Mouse (Mus musculus) intestine, embryonic 14.5 days (tissue): ENCODE results near the gene Grb2. TPM values are rescaled to one million over a fixed set of nuclear protein-coding genes. Genes with fewer than 3 reads are reported as not detected.

Experiments
- ATAC-seq: fragments of 200-750 bp; cut with Nextera tagmentation; replicated peaks from 2 replicates; pipeline ENCODE4 v1.8.0; 2017; ENCODE audit warnings: low read depth, moderate number of reproducible peaks, moderate TSS enrichment, moderate library complexity; ENCODE audit not compliant: low FRiP score, low TSS enrichment
- DNase-seq: peaks from one replicate; pipeline ENCODE4 v3.0.0-alpha.2; 2018; ENCODE audit warnings: low spot score
- H3K27ac ChIP-seq: fragments of 300-500 bp; sonication (generic); 2 replicates; pipeline ENCODE4 v1.5.1; 2014; ENCODE audit warnings: low read depth, mild to moderate bottlenecking, control low read depth
- H3K27me3 ChIP-seq: fragments of 300-500 bp; sonication (generic); replicated peaks from 2 replicates; pipeline ENCODE4 v1.6.1; 2014; ENCODE audit warnings: low read length, control low read depth; ENCODE audit not compliant: control insufficient read depth, insufficient read depth
- H3K36me3 ChIP-seq: fragments of 300-500 bp; sonication (generic); 2 replicates; pipeline ENCODE4 v1.6.1; 2014; ENCODE audit warnings: low read length, control low read depth; ENCODE audit not compliant: control insufficient read depth, insufficient read depth
- H3K4me1 ChIP-seq: fragments of 300-500 bp; sonication (generic); replicated peaks from 2 replicates; pipeline ENCODE4 v1.6.1; 2014; ENCODE audit warnings: low read length, control low read depth, mixed read lengths; ENCODE audit not compliant: control insufficient read depth, insufficient read depth
- H3K4me2 ChIP-seq: fragments of 300-500 bp; sonication (generic); 2 replicates; pipeline ENCODE4 v1.6.1; 2014; ENCODE audit warnings: low read length
- H3K4me3 ChIP-seq: fragments of 300-500 bp; sonication (generic); 2 replicates; pipeline ENCODE4 v1.5.1; 2014; ENCODE audit warnings: low read depth, low read length, control low read depth, mixed read lengths
- H3K9ac ChIP-seq: fragments of 300-500 bp; sonication (generic); 2 replicates; pipeline ENCODE4 v1.6.1; 2014; ENCODE audit warnings: mild to moderate bottlenecking, low read length
- H3K9me3 ChIP-seq: fragments of 300-500 bp; sonication (generic); 2 replicates; pipeline ENCODE4 v1.6.1; 2016; ENCODE audit warnings: low read length, control low read depth; ENCODE audit not compliant: control insufficient read depth
- WGBS: fragments of 180-500 bp; shearing (Covaris S2); extraction: QIAGEN DNeasy Blood & Tissue Kit; methylation state at CpG from one replicate; pipeline ENCODE4 v1.1.7; 2014; 5-methylcytosine and 5-hydroxymethylcytosine counted together
- polyA plus RNA-seq: library from polyadenylated mRNA; unstranded; fragments of >200 nt; fragmentation: Nextera tagmentation; extraction: Ambion mirVana; gene quantifications from 2 replicates; pipeline ENCODE4 v1.2.1, GENCODE M21; 2014

Gene Grb2
- polyA plus RNA-seq, 1 experiment from 2014 or later, result 52.3 TPM

DNA sequence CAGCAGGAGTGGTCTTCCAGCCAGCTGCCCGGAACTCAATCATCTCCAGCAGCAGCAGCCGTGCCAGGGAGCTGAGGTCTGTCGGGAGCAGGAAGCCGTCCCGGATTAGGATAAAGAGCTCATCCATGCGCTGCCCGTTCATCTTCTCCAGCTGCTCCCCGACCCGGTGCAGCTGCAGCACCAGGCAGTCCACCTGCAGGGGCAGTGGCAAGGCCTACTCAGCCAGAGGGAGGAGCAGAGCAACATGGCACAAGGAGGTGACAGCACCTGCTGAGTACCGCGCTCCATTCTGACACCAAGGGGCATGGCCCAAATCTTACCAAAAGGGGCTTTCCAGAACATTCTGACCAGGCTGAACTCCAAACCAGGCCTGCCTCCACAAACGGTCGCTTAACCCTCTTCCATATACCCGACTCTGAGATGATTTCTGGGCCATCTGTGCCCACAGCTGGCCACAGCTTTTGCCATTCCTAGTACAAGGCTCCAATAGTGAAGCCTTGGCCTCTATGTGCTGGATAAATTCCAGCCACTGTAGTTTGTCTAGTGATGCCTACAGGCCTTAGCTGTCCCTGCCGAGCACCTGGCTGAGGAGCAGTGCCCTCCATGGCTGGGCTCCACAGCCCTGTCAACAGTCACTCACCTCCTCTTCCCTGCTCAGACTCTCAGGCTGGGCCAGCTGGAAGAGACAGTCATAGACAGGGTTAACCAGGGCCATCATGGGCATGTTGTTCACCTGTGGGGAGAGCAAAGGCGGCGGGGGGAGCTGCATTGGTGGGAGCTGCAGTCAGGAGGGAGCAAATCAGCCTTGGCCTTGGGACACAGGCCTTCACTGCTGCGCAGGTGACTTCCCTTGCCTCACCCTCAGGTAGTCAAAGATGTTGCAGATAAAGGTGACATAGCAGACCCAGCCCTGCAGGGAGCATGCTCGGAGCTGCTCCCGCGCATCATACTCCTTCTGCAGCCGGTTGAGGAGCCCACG lies 99.7 kb downstream of the Grb2 start:
- Histone ChIP-seq H3K4me3 (no peak overlapping the region), H3K9me3 (no peaks in the 10 kb centered on the region), H3K27me3 (no peaks in the 10 kb centered on the region), H3K4me2 (no peak overlapping the region), H3K27ac (no peak overlapping the region), H3K36me3 (peaks cover 50% of the 10 kb centered on the region), H3K4me1 (peaks cover 21% of the 10 kb centered on the region), H3K9ac (no peak overlapping the region)
- ATAC-seq (no peak), DNase-seq (no peak)
- 77% methylated on average over 23 of the region's 23 CpGs for WGBS

DNA sequence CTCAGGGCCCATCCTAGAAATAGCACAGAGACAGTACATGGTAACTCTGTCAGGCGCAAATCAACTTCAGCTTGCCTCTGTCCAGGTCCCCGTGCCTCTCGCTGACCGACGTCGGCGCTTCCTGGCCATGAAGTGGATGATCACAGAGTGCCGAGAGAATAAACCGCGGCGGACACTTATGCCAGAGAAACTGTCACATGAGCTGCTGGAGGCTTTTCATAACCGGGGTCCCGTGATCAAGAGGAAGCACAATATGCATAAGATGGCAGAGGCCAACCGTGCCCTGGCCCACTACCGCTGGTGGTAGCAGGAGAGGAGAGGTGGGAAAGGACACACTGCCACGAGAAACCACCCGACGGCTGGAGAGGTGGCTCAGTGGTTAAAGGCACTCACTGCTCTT lies 101.7 kb downstream of the Grb2 start:
- no peaks in the 10 kb centered on the region for H3K9me3 ChIP-seq
- H3K4me3 ChIP-seq, result no peak overlapping the region
- H3K9ac ChIP-seq, result no peak overlapping the region
- no peaks in the 10 kb centered on the region for H3K27me3 ChIP-seq
- H3K36me3 ChIP-seq, result peaks cover 50% of the 10 kb centered on the region
- DNase-seq, result no peak
- 94% methylated on average over 18 of the region's 18 CpGs for WGBS
- no peak overlapping the region for H3K4me2 ChIP-seq
- H3K27ac ChIP-seq, result no peak overlapping the region
- peaks cover 22% of the 10 kb centered on the region for H3K4me1 ChIP-seq
- ATAC-seq, result no peak

DNA sequence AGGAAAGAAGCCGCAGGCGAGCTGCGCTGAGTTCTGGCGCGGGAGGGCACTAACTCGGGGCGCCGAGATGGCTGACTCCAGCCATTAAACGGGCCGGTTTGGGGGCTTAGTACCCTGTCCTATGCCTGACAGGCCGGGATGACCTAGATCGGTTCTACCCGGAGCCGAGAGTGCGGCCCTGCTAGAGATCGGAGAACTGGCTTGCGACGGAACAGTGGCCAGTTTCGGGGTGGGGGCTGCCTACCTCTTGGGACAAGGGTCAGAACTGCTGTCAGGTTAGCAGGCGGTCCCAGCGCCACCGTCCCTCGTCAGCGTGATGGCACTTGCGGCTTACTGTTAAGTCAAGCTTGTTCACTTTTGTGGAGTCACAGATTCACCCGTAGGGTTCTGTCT lies 104.1 kb downstream of the Grb2 start:
- peak; percentile 18 for ATAC-seq
- Histone ChIP-seq H3K4me2 (peak overlapping the region; percentile 98), H3K27ac (peak overlapping the region; percentile 95), H3K9me3 (no peaks in the 10 kb centered on the region), H3K4me1 (peaks cover 18% of the 10 kb centered on the region), H3K4me3 (peak overlapping the region; percentile 98), H3K9ac (peak overlapping the region; percentile 96), H3K36me3 (peaks cover 42% of the 10 kb centered on the region), H3K27me3 (no peaks in the 10 kb centered on the region)
- no peak for DNase-seq
- 0% methylated on average over 26 of the region's 26 CpGs for WGBS

GRCm38 (mm10) chr11:115603476-115604303 lies 104.7 kb downstream of the Grb2 start, which contains the start of the genes Mrps7 and Gga3:
TSS of gene Mrps7 (plus strand) at chr11:115603925.
TSS of gene Gga3 (minus strand) at chr11:115604051.
- peak within 1 kb of the TSS; percentile 95 for H3K27ac ChIP-seq
- peak within 1 kb of the TSS; percentile 98 for H3K4me2 ChIP-seq
- H3K4me1 ChIP-seq, result peaks cover 18% of the 10 kb centered on the region
- WGBS, result under 1% methylated on average over 86 of the region's 93 CpGs
- DNase-seq (peak; percentile 98), ATAC-seq (peak; percentile 97)
- peaks cover 38% of the 10 kb centered on the region for H3K36me3 ChIP-seq
- peak within 1 kb of the TSS; percentile 96 for H3K9ac ChIP-seq
- no peaks in the 10 kb centered on the region for H3K27me3 ChIP-seq
- peak within 1 kb of the TSS; percentile 98 for H3K4me3 ChIP-seq
- H3K9me3 ChIP-seq, result no peaks in the 10 kb centered on the region

DNA sequence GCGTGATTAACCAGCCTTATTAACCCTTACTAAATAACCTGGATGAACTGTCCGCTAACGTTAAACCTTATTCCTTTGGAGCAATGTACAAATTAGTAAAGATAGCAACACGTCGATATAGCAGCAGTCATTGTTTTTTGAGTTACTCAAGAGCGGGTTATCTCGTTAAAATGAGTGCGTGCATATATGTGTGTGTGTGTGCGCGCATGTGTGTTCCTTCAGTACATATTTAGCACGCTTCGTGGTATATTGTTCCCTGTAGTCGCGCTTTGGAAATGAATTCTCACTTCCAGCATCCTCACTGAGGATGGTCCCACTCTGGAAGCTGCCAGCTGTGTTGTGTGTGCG lies 105.3 kb downstream of the Grb2 start:
- H3K9me3 ChIP-seq, result no peaks in the 10 kb centered on the region
- H3K4me1 ChIP-seq, result peaks cover 18% of the 10 kb centered on the region
- peak overlapping the region; percentile 96 for H3K9ac ChIP-seq
- peak overlapping the region; percentile 98 for H3K4me3 ChIP-seq
- H3K36me3 ChIP-seq, result peaks cover 36% of the 10 kb centered on the region
- no peak for ATAC-seq
- no peak for DNase-seq
- H3K27me3 ChIP-seq, result no peaks in the 10 kb centered on the region
- H3K4me2 ChIP-seq, result peak overlapping the region; percentile 98
- H3K27ac ChIP-seq, result peak overlapping the region; percentile 95
- 6% methylated on average over 15 of the region's 15 CpGs for WGBS

- no peak for ATAC-seq
- no peak overlapping the region for H3K27ac ChIP-seq
- H3K9me3 ChIP-seq, result no peaks in the 10 kb centered on the region
Observed at GRCm38 (mm10) chr11:115601174-115601573, 107.2 kb downstream of the Grb2 start.

GRCm38 (mm10) chr11:115600743-115601142 lies 107.7 kb downstream of the Grb2 start:
- ATAC-seq, result no peak
- Histone ChIP-seq H3K4me3 (no peak overlapping the region), H3K9me3 (no peaks in the 10 kb centered on the region), H3K4me2 (no peak overlapping the region), H3K27me3 (no peaks in the 10 kb centered on the region), H3K4me1 (peaks cover 18% of the 10 kb centered on the region), H3K9ac (no peak overlapping the region), H3K36me3 (peaks cover 27% of the 10 kb centered on the region), H3K27ac (no peak overlapping the region)
- 96% methylated on average over 15 of the region's 15 CpGs for WGBS
- DNase-seq, result no peak

More at GRCm38 (mm10) chr11:115601174-115601573, 107.2 kb downstream of the Grb2 start:
- Histone ChIP-seq H3K27me3 (no peaks in the 10 kb centered on the region), H3K36me3 (peaks cover 30% of the 10 kb centered on the region), H3K9ac (no peak overlapping the region), H3K4me2 (no peak overlapping the region), H3K4me1 (peaks cover 18% of the 10 kb centered on the region), H3K4me3 (no peak overlapping the region)
- 92% methylated on average over 4 of the region's 4 CpGs for WGBS
- no peak for DNase-seq

DNA sequence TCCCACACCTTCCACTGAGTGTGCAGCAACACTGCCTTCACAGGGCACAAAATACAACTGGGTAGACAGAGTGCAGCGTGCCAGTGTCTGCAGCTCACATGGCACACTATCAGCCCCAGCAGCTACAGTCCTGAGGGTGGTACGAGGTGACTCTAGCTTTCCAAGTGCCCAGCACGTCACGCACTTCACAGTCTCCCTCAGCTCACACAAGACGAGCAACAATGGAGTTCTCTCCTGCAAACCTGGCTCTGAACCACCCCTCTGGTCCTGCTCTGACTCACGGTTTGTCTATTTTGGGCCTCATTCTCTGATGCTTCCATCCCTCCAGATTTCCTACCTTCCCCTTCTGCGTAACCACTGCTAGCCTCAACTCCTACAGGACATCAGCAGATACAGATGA lies 108.7 kb downstream of the Grb2 start:
- DNase-seq (no peak), ATAC-seq (no peak)
- Histone ChIP-seq H3K4me1 (peaks cover 9% of the 10 kb centered on the region), H3K9ac (no peak overlapping the region), H3K9me3 (no peaks in the 10 kb centered on the region), H3K27me3 (no peaks in the 10 kb centered on the region), H3K27ac (no peak overlapping the region), H3K36me3 (peaks cover 26% of the 10 kb centered on the region), H3K4me3 (no peak overlapping the region), H3K4me2 (no peak overlapping the region)
- 93% methylated on average over 7 of the region's 7 CpGs for WGBS
